Mouse (Mus musculus): ENCODE measurements around the gene Uspl1. TPM values are rescaled to one million over a fixed set of nuclear protein-coding genes. Genes with fewer than 3 reads are reported as not detected.
"Not testable (repeated sequence)": the region's sequence is repeated elsewhere in the genome, so short reads cannot be mapped to it uniquely, and the experiment has no call there.

Uspl1 gene
- 77.0 and 78.9 TPM in 2 replicates for polyA plus RNA-seq (2015; fragmentation: Nextera tagmentation; extraction: Ambion mirVana)

GRCm38 (mm10) chr5:149184104-149184843 is at the start of gene Uspl1, which contains the start of gene Hmgb1:
Uspl1 (plus strand) TSS chr5:149184350.
Hmgb1 (minus strand) TSS chr5:149184489.
- peak; percentile 99 for DNase-seq (ENCODE audit: low spot score)

GRCm38 (mm10) chr5:149134751-149135454 is 49.2 kb upstream of the Uspl1 start:
- DNase-seq (ENCODE audit: low spot score): peak; percentile 75

GRCm38 (mm10) chr5:149135455-149136354 is 48.4 kb upstream of the Uspl1 start:
- DNase-seq (ENCODE audit: low spot score): peak; percentile 28

GRCm38 (mm10) chr5:149136933-149137365 is 47.2 kb upstream of the Uspl1 start:
- peak; percentile 85 for DNase-seq (ENCODE audit: low spot score)

- DNase-seq (ENCODE audit: low spot score): no peak
Measured at GRCm38 (mm10) chr5:149137447-149137846, 46.7 kb upstream of the Uspl1 start.

- not testable (repeated sequence) for DNase-seq (ENCODE audit: low spot score)
Measured at GRCm38 (mm10) chr5:149138087-149138486, 46.1 kb upstream of the Uspl1 start.

- no peak for DNase-seq (ENCODE audit: low spot score)
Measured at GRCm38 (mm10) chr5:149140336-149140735, 43.8 kb upstream of the Uspl1 start.

GRCm38 (mm10) chr5:149141155-149141554 is 43.0 kb upstream of the Uspl1 start:
- DNase-seq (ENCODE audit: low spot score): not testable (repeated sequence)

GRCm38 (mm10) chr5:149143766-149144375 is 40.3 kb upstream of the Uspl1 start:
- no peak for DNase-seq (ENCODE audit: low spot score)

GRCm38 (mm10) chr5:149146691-149147090 is 37.5 kb upstream of the Uspl1 start:
- DNase-seq (ENCODE audit: low spot score): no peak

- DNase-seq (ENCODE audit: low spot score): peak; percentile 30
Measured at GRCm38 (mm10) chr5:149147386-149148000, 36.7 kb upstream of the Uspl1 start.

GRCm38 (mm10) chr5:149150882-149151281 is 33.3 kb upstream of the Uspl1 start:
- DNase-seq (ENCODE audit: low spot score): no peak

GRCm38 (mm10) chr5:149152063-149152773 is 31.9 kb upstream of the Uspl1 start:
- no peak for DNase-seq (ENCODE audit: low spot score)

GRCm38 (mm10) chr5:149152774-149153155 is 31.4 kb upstream of the Uspl1 start:
- no peak for DNase-seq (ENCODE audit: low spot score)

- DNase-seq (ENCODE audit: low spot score): no peak
Measured at GRCm38 (mm10) chr5:149156886-149157563, 27.1 kb upstream of the Uspl1 start.

- DNase-seq (ENCODE audit: low spot score): no peak
Measured at GRCm38 (mm10) chr5:149159021-149159420, 25.1 kb upstream of the Uspl1 start.

- no peak for DNase-seq (ENCODE audit: low spot score)
Measured at GRCm38 (mm10) chr5:149160469-149160868, 23.7 kb upstream of the Uspl1 start.

- DNase-seq (ENCODE audit: low spot score): no peak
Measured at GRCm38 (mm10) chr5:149162890-149163289, 21.3 kb upstream of the Uspl1 start.

GRCm38 (mm10) chr5:149164881-149165280 is 19.3 kb upstream of the Uspl1 start:
- no peak for DNase-seq (ENCODE audit: low spot score)
